Mouse (Mus musculus): ENCODE data around the gene Ren1. TPM values are rescaled to one million over a fixed set of nuclear protein-coding genes. Genes with fewer than 3 reads are reported as not detected.

The Ren1 gene
- polyA plus RNA-seq (2014; fragmentation: Nextera tagmentation; extraction: Ambion mirVana), result not detected in 2 replicates

DNA sequence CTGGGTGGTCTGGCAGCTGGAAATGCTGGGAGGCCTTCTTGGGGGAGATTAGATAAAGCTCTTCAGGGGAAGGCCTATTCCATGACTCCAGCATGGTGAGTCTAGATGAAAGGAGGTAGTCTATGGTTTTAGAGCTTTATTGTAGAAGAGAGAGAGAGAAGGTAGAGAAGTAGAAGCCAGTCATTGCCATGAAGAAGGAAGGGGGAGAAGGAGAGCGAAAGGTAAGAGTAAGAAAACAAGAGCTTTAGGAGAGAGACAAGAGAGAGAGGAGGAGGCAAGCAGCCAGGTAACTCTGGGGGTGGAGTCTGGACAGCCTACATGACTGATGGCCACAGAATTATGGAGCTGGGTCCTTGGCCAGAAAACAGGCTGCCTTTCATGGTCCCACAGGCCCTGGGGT, at the start of gene Ren1:
TSS of gene Ren1 (plus strand) at position 301 of the 400 bp plus-strand sequence.
- no peaks in the 10 kb centered on the region for H3K27me3 ChIP-seq (ENCODE audit: control insufficient read depth, insufficient read depth, low read length)
- no peaks in the 10 kb centered on the region for H3K9me3 ChIP-seq (ENCODE audit: control insufficient read depth, low read length)
- no peak within 1 kb of the TSS for H3K9ac ChIP-seq (ENCODE audit: low read length)
- no peaks in the 10 kb centered on the region for H3K4me1 ChIP-seq (ENCODE audit: control insufficient read depth, insufficient read depth, low read length)
- H3K4me2 ChIP-seq (ENCODE audit: low read depth), result no peak within 1 kb of the TSS
- no peak for DNase-seq (ENCODE audit: low spot score)
- ATAC-seq (ENCODE audit: insufficient read depth, low FRiP score, low TSS enrichment), result no peak
- WGBS, result 93% methylated on average over 1 of the region's 1 CpGs
- H3K4me3 ChIP-seq (ENCODE audit: low read depth, low read length), result no peak within 1 kb of the TSS
- H3K27ac ChIP-seq (ENCODE audit: low read depth, low read length), result no peak within 1 kb of the TSS
- H3K36me3 ChIP-seq (ENCODE audit: control insufficient read depth, insufficient read depth, low read length), result no peaks in the 10 kb centered on the region

DNA sequence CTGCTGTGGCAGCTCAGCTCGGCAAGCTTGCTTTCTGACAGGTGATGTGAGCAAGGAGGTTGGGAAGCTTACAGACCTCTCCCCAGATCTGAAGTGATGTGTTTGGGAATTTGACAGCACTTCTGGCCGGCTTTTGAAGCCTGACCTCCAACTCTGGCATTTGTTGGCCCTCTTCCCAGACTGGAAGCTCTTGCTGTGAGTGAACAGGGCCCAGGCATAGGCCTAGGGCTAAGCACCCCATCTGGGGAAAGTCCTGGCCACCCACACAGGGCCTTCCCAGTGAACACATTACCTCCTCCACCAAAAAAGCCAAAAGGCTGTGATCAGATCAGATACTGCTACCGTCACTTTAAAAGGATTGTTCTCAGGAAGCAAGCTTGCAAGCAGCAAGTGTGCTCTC, 47.8 kb upstream of the Ren1 start:
- WGBS, result 66% methylated on average over 3 of the region's 3 CpGs
- Histone ChIP-seq H3K9me3 (ENCODE audit: control insufficient read depth, low read length) (no peaks in the 10 kb centered on the region; the same call in 1 of the 2 replicates), H3K4me1 (ENCODE audit: control insufficient read depth, insufficient read depth, low read length) (no peaks in the 10 kb centered on the region; the same call in 1 of the 2 replicates), H3K27ac (ENCODE audit: low read depth, low read length) (no peak overlapping the region), H3K4me2 (ENCODE audit: low read depth) (no peak overlapping the region), H3K27me3 (ENCODE audit: control insufficient read depth, insufficient read depth, low read length) (no peaks in the 10 kb centered on the region), H3K4me3 (ENCODE audit: low read depth, low read length) (no peak overlapping the region), H3K36me3 (ENCODE audit: control insufficient read depth, insufficient read depth, low read length) (peaks cover 2% of the 10 kb centered on the region; the same call in 1 of the 2 replicates), H3K9ac (ENCODE audit: low read length) (no peak overlapping the region)
- ATAC-seq (ENCODE audit: insufficient read depth, low FRiP score, low TSS enrichment), result no peak
- DNase-seq (ENCODE audit: low spot score), result no peak

DNA sequence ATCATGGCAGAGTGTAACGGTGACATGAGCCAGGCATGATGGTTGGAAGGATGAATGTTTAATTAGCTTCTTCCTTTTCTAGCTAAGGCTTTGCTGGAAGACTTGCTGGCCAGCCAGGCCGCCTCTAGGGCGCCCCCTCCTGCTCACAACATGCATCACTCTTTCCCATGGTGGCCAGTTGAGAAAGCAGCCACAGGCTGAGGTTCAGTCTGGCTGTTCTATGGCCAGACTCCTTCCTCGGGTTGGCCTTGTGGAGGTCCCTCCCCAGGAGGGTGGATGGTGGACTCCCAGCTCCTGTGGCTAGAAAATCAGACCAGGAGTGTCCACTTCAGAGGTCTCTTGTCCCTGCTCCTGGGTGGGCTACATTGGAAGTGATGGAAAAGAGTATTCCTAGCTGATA, 43.5 kb upstream of the Ren1 start:
- Histone ChIP-seq H3K36me3 (ENCODE audit: control insufficient read depth, insufficient read depth, low read length) (peaks cover 2% of the 10 kb centered on the region; the same call in 1 of the 2 replicates), H3K27ac (ENCODE audit: low read depth, low read length) (no peak overlapping the region), H3K9me3 (ENCODE audit: control insufficient read depth, low read length) (no peaks in the 10 kb centered on the region; the same call in 1 of the 2 replicates), H3K4me1 (ENCODE audit: control insufficient read depth, insufficient read depth, low read length) (no peaks in the 10 kb centered on the region), H3K4me2 (ENCODE audit: low read depth) (no peak overlapping the region), H3K4me3 (ENCODE audit: low read depth, low read length) (no peak overlapping the region), H3K27me3 (ENCODE audit: control insufficient read depth, insufficient read depth, low read length) (no peaks in the 10 kb centered on the region), H3K9ac (ENCODE audit: low read length) (no peak overlapping the region)
- peak; percentile 79 for DNase-seq (ENCODE audit: low spot score)
- WGBS, result 18% methylated on average over 4 of the region's 4 CpGs
- peak; percentile 50; the same call in 1 of the 2 replicates for ATAC-seq (ENCODE audit: insufficient read depth, low FRiP score, low TSS enrichment)

DNA sequence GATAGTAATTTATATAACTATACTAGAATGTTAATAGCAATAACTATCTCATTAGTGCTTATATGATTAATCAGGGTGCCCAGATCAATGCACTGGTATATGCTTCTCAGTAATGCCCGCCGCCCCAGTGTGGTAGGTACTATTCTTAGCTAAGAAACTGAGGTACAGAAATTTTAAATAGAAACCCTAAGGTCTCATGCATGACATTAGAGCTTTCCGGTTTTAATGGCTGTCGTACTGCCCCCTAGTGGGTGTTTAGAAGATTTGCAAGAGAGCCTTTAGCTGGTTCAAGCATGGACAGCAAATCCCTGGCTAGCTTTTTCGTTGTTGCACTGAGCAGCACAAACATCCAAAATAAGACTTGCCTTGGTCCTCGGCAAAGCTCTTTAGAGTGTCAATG, 43.0 kb upstream of the Ren1 start:
- ATAC-seq (ENCODE audit: insufficient read depth, low FRiP score, low TSS enrichment) (peak; percentile 41; the same call in 1 of the 2 replicates), DNase-seq (ENCODE audit: low spot score) (peak; percentile 68)
- H3K4me2 ChIP-seq (ENCODE audit: low read depth), result no peak overlapping the region
- no peak overlapping the region for H3K9ac ChIP-seq (ENCODE audit: low read length)
- H3K4me1 ChIP-seq (ENCODE audit: control insufficient read depth, insufficient read depth, low read length), result no peaks in the 10 kb centered on the region
- no peak overlapping the region for H3K27ac ChIP-seq (ENCODE audit: low read depth, low read length)
- no peak overlapping the region for H3K4me3 ChIP-seq (ENCODE audit: low read depth, low read length)
- H3K27me3 ChIP-seq (ENCODE audit: control insufficient read depth, insufficient read depth, low read length), result no peaks in the 10 kb centered on the region
- H3K9me3 ChIP-seq (ENCODE audit: control insufficient read depth, low read length), result no peaks in the 10 kb centered on the region; the same call in 1 of the 2 replicates
- 22% methylated on average over 6 of the region's 6 CpGs for WGBS
- H3K36me3 ChIP-seq (ENCODE audit: control insufficient read depth, insufficient read depth, low read length), result peaks cover 2% of the 10 kb centered on the region; the same call in 1 of the 2 replicates

DNA sequence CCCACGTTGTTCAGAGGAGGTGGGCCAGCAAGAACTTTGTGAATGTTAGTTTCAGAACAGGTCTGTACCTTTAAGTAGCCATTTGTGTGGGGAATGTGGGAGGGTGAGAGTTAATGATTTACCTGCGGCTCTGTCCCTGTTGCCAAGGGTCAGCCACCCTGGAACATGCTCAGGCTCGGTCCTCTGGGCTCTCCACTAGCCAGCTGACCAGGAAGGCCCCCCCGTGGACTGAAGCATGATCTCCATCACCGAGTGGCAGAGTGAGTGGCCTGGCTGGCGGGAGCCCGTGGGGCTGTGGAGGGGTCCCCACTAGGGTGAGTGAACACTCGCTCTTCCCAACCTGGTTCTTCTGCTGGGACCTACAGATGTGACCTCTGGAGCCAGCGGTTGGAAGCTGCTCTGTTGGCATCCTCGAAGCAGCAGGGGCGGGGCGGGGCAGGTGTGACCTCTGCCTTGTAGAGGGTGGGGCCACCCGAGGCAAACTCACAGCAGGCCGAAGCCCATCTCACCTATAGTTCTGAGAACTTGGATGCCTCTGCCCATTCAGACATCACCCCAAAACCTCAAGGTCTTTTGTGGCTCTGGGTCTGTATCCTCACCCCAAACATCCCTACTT, 40.5 kb upstream of the Ren1 start, which contains the start of gene Golt1a:
TSS of gene Golt1a (plus strand) at position 149 of the 616 bp plus-strand sequence.
- ATAC-seq (ENCODE audit: insufficient read depth, low FRiP score, low TSS enrichment) (no peak), DNase-seq (ENCODE audit: low spot score) (no peak)
- Histone ChIP-seq H3K27me3 (ENCODE audit: control insufficient read depth, insufficient read depth, low read length) (no peaks in the 10 kb centered on the region), H3K36me3 (ENCODE audit: control insufficient read depth, insufficient read depth, low read length) (no peaks in the 10 kb centered on the region), H3K4me2 (ENCODE audit: low read depth) (no peak within 1 kb of the TSS), H3K9me3 (ENCODE audit: control insufficient read depth, low read length) (no peaks in the 10 kb centered on the region; the same call in 1 of the 2 replicates), H3K27ac (ENCODE audit: low read depth, low read length) (no peak within 1 kb of the TSS), H3K4me3 (ENCODE audit: low read depth, low read length) (no peak within 1 kb of the TSS), H3K4me1 (ENCODE audit: control insufficient read depth, insufficient read depth, low read length) (no peaks in the 10 kb centered on the region), H3K9ac (ENCODE audit: low read length) (no peak within 1 kb of the TSS)
- WGBS, result 52% methylated on average over 14 of the region's 14 CpGs

DNA sequence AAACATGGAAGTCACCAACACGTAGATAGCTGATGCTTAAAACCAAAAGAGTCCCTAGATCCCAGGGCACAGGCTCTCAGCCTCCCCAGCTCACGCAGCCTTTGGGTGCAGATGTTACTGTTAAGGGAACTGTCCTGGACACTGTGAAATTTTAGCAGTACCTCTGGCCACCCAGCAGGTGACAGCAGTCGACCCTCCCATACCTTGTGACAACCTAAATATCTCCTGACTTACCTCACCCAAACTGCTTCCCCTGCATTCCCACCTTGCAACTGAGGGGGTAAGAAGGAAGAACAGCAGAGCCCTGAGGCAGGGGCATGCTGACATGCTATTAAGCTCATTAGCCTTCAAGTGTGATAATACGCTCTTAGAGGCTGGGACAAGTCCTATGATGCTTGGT, 39.1 kb upstream of the Ren1 start:
- Histone ChIP-seq H3K36me3 (ENCODE audit: control insufficient read depth, insufficient read depth, low read length) (no peaks in the 10 kb centered on the region), H3K9me3 (ENCODE audit: control insufficient read depth, low read length) (no peaks in the 10 kb centered on the region), H3K4me1 (ENCODE audit: control insufficient read depth, insufficient read depth, low read length) (no peaks in the 10 kb centered on the region), H3K27ac (ENCODE audit: low read depth, low read length) (no peak overlapping the region), H3K27me3 (ENCODE audit: control insufficient read depth, insufficient read depth, low read length) (no peaks in the 10 kb centered on the region), H3K4me2 (ENCODE audit: low read depth) (no peak overlapping the region), H3K9ac (ENCODE audit: low read length) (no peak overlapping the region), H3K4me3 (ENCODE audit: low read depth, low read length) (no peak overlapping the region)
- DNase-seq (ENCODE audit: low spot score), result no peak
- no peak for ATAC-seq (ENCODE audit: insufficient read depth, low FRiP score, low TSS enrichment)
- WGBS, result 60% methylated on average over 4 of the region's 4 CpGs

DNA sequence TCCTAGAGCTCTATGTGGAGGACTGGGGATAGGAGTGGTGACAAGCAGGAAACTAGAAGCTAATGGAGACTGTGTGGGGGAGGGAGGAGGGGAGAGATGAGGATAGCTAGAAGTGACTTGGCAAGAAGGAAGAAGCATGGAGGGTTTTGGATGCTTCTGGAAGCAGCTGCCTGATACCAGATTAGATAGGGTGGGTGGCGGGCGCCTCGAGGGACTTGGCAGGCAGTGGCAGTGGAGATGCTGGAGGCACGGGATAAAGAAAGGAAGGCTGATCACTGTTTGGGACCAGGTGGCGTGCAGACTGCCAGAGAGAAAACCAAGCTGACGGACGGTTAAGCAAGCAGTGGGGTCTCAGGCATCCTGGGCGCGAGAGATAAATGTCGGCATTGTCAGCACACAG, 38.4 kb upstream of the Ren1 start:
- H3K4me2 ChIP-seq (ENCODE audit: low read depth), result no peak overlapping the region
- no peaks in the 10 kb centered on the region for H3K9me3 ChIP-seq (ENCODE audit: control insufficient read depth, low read length)
- H3K36me3 ChIP-seq (ENCODE audit: control insufficient read depth, insufficient read depth, low read length), result no peaks in the 10 kb centered on the region
- H3K27ac ChIP-seq (ENCODE audit: low read depth, low read length), result no peak overlapping the region
- DNase-seq (ENCODE audit: low spot score) (no peak), ATAC-seq (ENCODE audit: insufficient read depth, low FRiP score, low TSS enrichment) (no peak)
- no peaks in the 10 kb centered on the region for H3K4me1 ChIP-seq (ENCODE audit: control insufficient read depth, insufficient read depth, low read length)
- H3K27me3 ChIP-seq (ENCODE audit: control insufficient read depth, insufficient read depth, low read length), result no peaks in the 10 kb centered on the region
- WGBS, result 40% methylated on average over 10 of the region's 10 CpGs
- no peak overlapping the region for H3K4me3 ChIP-seq (ENCODE audit: low read depth, low read length)
- no peak overlapping the region for H3K9ac ChIP-seq (ENCODE audit: low read length)

DNA sequence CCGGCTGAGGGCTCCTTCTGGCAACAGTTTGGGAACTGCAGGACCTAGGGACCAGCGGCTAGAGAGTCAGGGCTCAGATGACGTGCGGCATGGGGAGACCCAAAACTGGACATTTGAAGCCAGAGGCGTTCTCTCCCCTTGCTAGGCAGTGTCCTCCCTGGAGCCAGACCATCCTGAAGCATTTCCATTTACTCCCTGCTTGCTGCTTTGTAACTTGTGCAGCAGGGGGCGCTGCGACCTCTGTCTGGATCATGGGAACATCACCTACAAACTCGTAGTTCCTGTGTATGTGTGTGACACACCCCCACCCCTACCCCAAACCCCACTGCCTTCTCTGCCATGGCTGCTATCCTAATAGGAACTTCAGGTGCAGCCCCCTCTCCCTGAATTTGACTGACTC, 35.9 kb upstream of the Ren1 start:
- Histone ChIP-seq H3K27me3 (ENCODE audit: control insufficient read depth, insufficient read depth, low read length) (no peaks in the 10 kb centered on the region), H3K4me3 (ENCODE audit: low read depth, low read length) (no peak overlapping the region), H3K27ac (ENCODE audit: low read depth, low read length) (no peak overlapping the region), H3K9ac (ENCODE audit: low read length) (no peak overlapping the region), H3K4me2 (ENCODE audit: low read depth) (no peak overlapping the region), H3K4me1 (ENCODE audit: control insufficient read depth, insufficient read depth, low read length) (no peaks in the 10 kb centered on the region), H3K9me3 (ENCODE audit: control insufficient read depth, low read length) (no peaks in the 10 kb centered on the region), H3K36me3 (ENCODE audit: control insufficient read depth, insufficient read depth, low read length) (no peaks in the 10 kb centered on the region)
- peak; percentile 72 for DNase-seq (ENCODE audit: low spot score)
- no peak for ATAC-seq (ENCODE audit: insufficient read depth, low FRiP score, low TSS enrichment)
- 21% methylated on average over 8 of the region's 8 CpGs for WGBS

DNA sequence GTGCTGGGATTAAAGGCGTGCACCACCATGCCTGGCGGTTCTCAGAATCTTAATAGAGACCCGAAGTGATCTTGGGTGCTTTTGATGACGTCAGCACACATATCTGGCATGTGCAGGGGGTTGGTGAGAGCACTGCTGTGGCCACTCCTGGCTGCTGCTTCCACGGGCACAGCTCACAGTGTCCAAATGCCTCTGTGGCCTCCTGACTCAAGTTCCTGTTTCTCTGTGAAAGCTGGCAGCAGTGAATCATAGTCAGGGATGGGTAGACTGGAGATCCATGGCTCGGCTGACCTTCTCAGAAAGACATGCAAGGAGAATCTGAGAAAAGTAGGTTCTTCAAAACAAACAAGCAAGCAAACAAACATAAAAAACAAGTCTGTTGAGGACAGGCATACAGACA, 34.5 kb upstream of the Ren1 start:
- Histone ChIP-seq H3K27me3 (ENCODE audit: control insufficient read depth, insufficient read depth, low read length) (no peaks in the 10 kb centered on the region), H3K9ac (ENCODE audit: low read length) (no peak overlapping the region), H3K4me2 (ENCODE audit: low read depth) (no peak overlapping the region), H3K27ac (ENCODE audit: low read depth, low read length) (no peak overlapping the region), H3K4me1 (ENCODE audit: control insufficient read depth, insufficient read depth, low read length) (no peaks in the 10 kb centered on the region), H3K36me3 (ENCODE audit: control insufficient read depth, insufficient read depth, low read length) (no peaks in the 10 kb centered on the region), H3K4me3 (ENCODE audit: low read depth, low read length) (no peak overlapping the region), H3K9me3 (ENCODE audit: control insufficient read depth, low read length) (no peaks in the 10 kb centered on the region)
- no peak for DNase-seq (ENCODE audit: low spot score)
- WGBS, result 81% methylated on average over 6 of the region's 6 CpGs
- ATAC-seq (ENCODE audit: insufficient read depth, low FRiP score, low TSS enrichment), result no peak
